Mouse (Mus musculus): Measurements from ENCODE around the gene Gm21983. TPM values are rescaled to one million over a fixed set of nuclear protein-coding genes. Genes with fewer than 3 reads are reported as not detected.

Gm21983 gene
- total and polyA plus RNA-seq, 3 experiments, result 0.22 TPM; not detected in 2

- peak; percentile 96 for DNase-seq (ENCODE audit: low read depth, low spot score)
- peaks cover 0 to 5% of the 10 kb centered on the region in 2 experiments; a peak in 1 of 4 replicates for H3K36me3 ChIP-seq (ENCODE audit: control insufficient read depth in 1 of 2, insufficient read depth in 2 of 2, low read length in 2 of 2)
- H3K9ac ChIP-seq (ENCODE audit: control insufficient read depth, low read depth, low read length, poor library complexity, severe bottlenecking), result peak within 1 kb of the TSS; percentile 76
- no peaks in the 10 kb centered on the region for H3K27me3 ChIP-seq (ENCODE audit: control insufficient read depth in 1 of 2, insufficient read depth in 2 of 2, low read length in 2 of 2)
- H3K4me1 ChIP-seq (ENCODE audit: control insufficient read depth in 1 of 2, insufficient read depth in 2 of 2, low read length in 2 of 2), result peaks cover 6 to 17% of the 10 kb centered on the region in 2 experiments; a peak in 3 of 4 replicates
- H3K4me3 ChIP-seq (ENCODE audit: control insufficient read depth in 1 of 2, insufficient read depth in 1 of 2, low read depth in 2 of 2, low read length in 2 of 2), result peak within 1 kb of the TSS; percentile 75 to 96
- peaks cover 8% of the 10 kb centered on the region for H3K79me2 ChIP-seq (ENCODE audit: control insufficient read depth, insufficient read depth, low read length, poor library complexity)
- H3K9me3 ChIP-seq (replicated peaks; ENCODE audit: insufficient read depth, low read length), result no peaks in the 10 kb centered on the region
- peak within 1 kb of the TSS; percentile 60 for H3K27ac ChIP-seq (ENCODE audit: control insufficient read depth, low read depth, low read length)
- TF ChIP-seq MYB (IDR thresholded peaks at IDR 0.05; ENCODE audit: low read depth, low read length), result no peak
- TF ChIP-seq NELFE (IDR thresholded peaks at IDR 0.05; ENCODE audit: low read depth, low read length), result peak; percentile 92
- no peak for TF ChIP-seq RCOR1 (IDR thresholded peaks at IDR 0.05; ENCODE audit: low read depth, low read length)
- peak; percentile 81 for TF ChIP-seq ETS1 (IDR thresholded peaks at IDR 0.05; ENCODE audit: low read depth, low read length)
- peak; percentile 71 for TF ChIP-seq TCF12 (IDR thresholded peaks at IDR 0.05; ENCODE audit: low read depth, low read length)
- no peak for TF ChIP-seq RAD21 (IDR thresholded peaks at IDR 0.05; ENCODE audit: low read depth, low read length)
- TF ChIP-seq USF1 (IDR thresholded peaks at IDR 0.05; ENCODE audit: low read depth, low read length), result no peak
- peak; percentile 84 for TF ChIP-seq ZMIZ1 (IDR thresholded peaks at IDR 0.05; ENCODE audit: low read depth, low read length)
- peak; percentile 90 for TF ChIP-seq MAZ (IDR thresholded peaks at IDR 0.05; ENCODE audit: low read depth, low read length)
- TF ChIP-seq CHD2 (IDR thresholded peaks at IDR 0.05; ENCODE audit: low read length), result no peak
- no peak for TF ChIP-seq NRF1 (IDR thresholded peaks at IDR 0.05; ENCODE audit: insufficient read depth, low read depth, low read length, poor library complexity, severe bottlenecking)
- no peak for TF ChIP-seq MEF2A (IDR thresholded peaks at IDR 0.05; ENCODE audit: extremely low read depth, insufficient replicate concordance, low read depth, low read length, poor library complexity, severe bottlenecking)
- no peak for TF ChIP-seq GABPA (IDR thresholded peaks at IDR 0.05; ENCODE audit: low read depth, low read length)
- TF ChIP-seq MYC (IDR thresholded peaks at IDR 0.05; ENCODE audit: low read depth, low read length), result 0 out of 2 replicates have a peak, but pooled peaks have one; percentile 4
- TF ChIP-seq ZKSCAN1 (IDR thresholded peaks at IDR 0.05; ENCODE audit: low read depth, low read length), result no peak
- no peak for TF ChIP-seq MAFK (IDR thresholded peaks at IDR 0.05; ENCODE audit: borderline replicate concordance, low read depth, low read length)
- TF ChIP-seq UBTF (IDR thresholded peaks at IDR 0.05; ENCODE audit: borderline replicate concordance, insufficient read depth, low read depth, low read length), result 0 out of 2 replicates have a peak, but pooled peaks have one; percentile 56
- TF ChIP-seq EP300 (IDR thresholded peaks at IDR 0.05; ENCODE audit: low read depth in 1 of 2, low read length in 2 of 2), result no peak
- TF ChIP-seq ZNF384 (IDR thresholded peaks at IDR 0.05; ENCODE audit: low read depth, low read length), result no peak
- TF ChIP-seq GATA1 (IDR thresholded peaks at IDR 0.05; ENCODE audit: low read depth, low read length), result no peak
- TF ChIP-seq SMC3 (IDR thresholded peaks at IDR 0.05; ENCODE audit: low read depth, low read length), result no peak
- TF ChIP-seq HCFC1 (IDR thresholded peaks at IDR 0.05; ENCODE audit: low read depth, low read length), result peak; percentile 85
- TF ChIP-seq MAX (IDR thresholded peaks at IDR 0.05; ENCODE audit: low read length), result peak; percentile 73
- no peak for TF ChIP-seq POLR2AphosphoS5 (IDR thresholded peaks at IDR 0.05; ENCODE audit: borderline replicate concordance, low read depth, low read length)
- TF ChIP-seq USF2 (IDR thresholded peaks at IDR 0.05; ENCODE audit: borderline replicate concordance in 1 of 2, insufficient read depth in 1 of 2, low read depth in 1 of 2, low read length in 2 of 2), result no peak
- no peak for TF ChIP-seq E2F4 (IDR thresholded peaks at IDR 0.05; ENCODE audit: borderline replicate concordance, low read depth, low read length)
- TF ChIP-seq BHLHE40 (IDR thresholded peaks at IDR 0.05; ENCODE audit: borderline replicate concordance, low read depth, low read length), result no peak
- TF ChIP-seq CTCF (IDR thresholded peaks at IDR 0.05 in 2 of 3, conservative IDR thresholded peaks at IDR 0.05 in 1 of 3; ENCODE audit: control insufficient read depth in 1 of 3, insufficient read depth in 1 of 3, low read depth in 2 of 3, low read length in 3 of 3, poor library complexity in 1 of 3, severe bottlenecking in 1 of 3), result no peak
- TF ChIP-seq TBP (IDR thresholded peaks at IDR 0.05; ENCODE audit: low read depth, low read length), result no peak
- TF ChIP-seq SIN3A (IDR thresholded peaks at IDR 0.05; ENCODE audit: low read length), result peak; percentile 98
- no peak for TF ChIP-seq JUND (IDR thresholded peaks at IDR 0.05; ENCODE audit: low read depth, low read length)
- no peak for TF ChIP-seq TAL1 (IDR thresholded peaks at IDR 0.05; ENCODE audit: low read length)
- TF ChIP-seq POLR2A (IDR thresholded peaks at IDR 0.05; ENCODE audit: control insufficient read depth in 1 of 2, insufficient read depth in 1 of 2, low read depth in 1 of 2, low read length in 2 of 2, poor library complexity in 1 of 2), result peak; percentile 83 to 97
- 0 out of 2 replicates have a peak, but pooled peaks have one; percentile 27 for TF ChIP-seq KAT2A (conservative IDR thresholded peaks at IDR 0.05; ENCODE audit: low read depth, low read length)
- peak; percentile 90 for TF ChIP-seq POLR2AphosphoS2 (IDR thresholded peaks at IDR 0.05; ENCODE audit: low read length)
- TF ChIP-seq ZC3H11A (IDR thresholded peaks at IDR 0.05; ENCODE audit: low read depth, low read length), result no peak
- TF ChIP-seq ELF1 (IDR thresholded peaks at IDR 0.05; ENCODE audit: low read depth, low read length), result peak; percentile 70
Measured at GRCm38 (mm10) chr7:27228281-27228821, 47.5 kb upstream of the Gm21983 start, which contains the start of gene Itpkc. Gene Itpkc, minus strand, starts transcription at chr7:27228661.
